Mouse (Mus musculus) liver, embryonic 11.5 days (tissue): Measurements from ENCODE around the gene Rln1. TPM values are rescaled to one million over a fixed set of nuclear protein-coding genes. Genes with fewer than 3 reads are reported as not detected.

Source experiments
- ATAC-seq: fragments of 200-750 bp; cut with Nextera tagmentation; replicated peaks from 2 replicates; pipeline ENCODE4 v1.8.0; 2017; ENCODE audit warnings: moderate number of reproducible peaks, mild to moderate bottlenecking, moderate TSS enrichment, moderate library complexity; ENCODE audit not compliant: low FRiP score
- DNase-seq: peaks from one replicate; pipeline ENCODE4 v3.0.0-alpha.2; 2017; ENCODE audit warnings: low spot score
- H3K27ac ChIP-seq: fragments of 300-500 bp; sonication (generic); 2 replicates; pipeline ENCODE4 v1.5.1; 2014; ENCODE audit warnings: mild to moderate bottlenecking, low read depth, low read length, control low read depth
- H3K27me3 ChIP-seq: fragments of 300-500 bp; sonication (generic); replicated peaks from 2 replicates; pipeline ENCODE4 v1.6.1; 2014; ENCODE audit warnings: low read length, mixed read lengths; ENCODE audit not compliant: control insufficient read depth, insufficient read depth
- H3K36me3 ChIP-seq: fragments of 300-500 bp; sonication (generic); 2 replicates; pipeline ENCODE4 v1.6.1; 2014; ENCODE audit warnings: mild to moderate bottlenecking, low read length, moderate library complexity, mixed read lengths; ENCODE audit not compliant: control insufficient read depth, insufficient read depth
- H3K4me1 ChIP-seq: fragments of 300-500 bp; sonication (generic); replicated peaks from 2 replicates; pipeline ENCODE4 v1.6.1; 2014; ENCODE audit warnings: low read length, mixed read lengths; ENCODE audit not compliant: control insufficient read depth, insufficient read depth
- H3K4me2 ChIP-seq: fragments of 300-500 bp; sonication (generic); 2 replicates; pipeline ENCODE4 v1.6.1; 2014; ENCODE audit warnings: mild to moderate bottlenecking, control low read depth, moderate library complexity
- H3K4me3 ChIP-seq: fragments of 300-500 bp; sonication (generic); 2 replicates; pipeline ENCODE4 v1.5.1; 2014; ENCODE audit warnings: low read depth, low read length, control low read depth
- H3K9ac ChIP-seq: fragments of 300-500 bp; sonication (generic); 2 replicates; pipeline ENCODE4 v1.6.1; 2014; ENCODE audit warnings: low read depth, low read length, control low read depth
- H3K9me3 ChIP-seq: fragments of 300-500 bp; sonication (generic); 2 replicates; pipeline ENCODE4 v1.6.1; 2016; ENCODE audit warnings: low read length, inconsistent platforms, mixed read lengths; ENCODE audit not compliant: control insufficient read depth
- WGBS: fragments of 180-500 bp; shearing (Covaris S2); extraction: QIAGEN DNeasy Blood & Tissue Kit; methylation state at CpG from one replicate; pipeline ENCODE4 v1.1.7; 2014; 5-methylcytosine and 5-hydroxymethylcytosine counted together
- polyA plus RNA-seq: library from polyadenylated mRNA; unstranded; fragments of >200 nt; fragmentation: Nextera tagmentation; extraction: Ambion mirVana; gene quantifications from 2 replicates; pipeline ENCODE4 v1.2.1, GENCODE M21; 2014

The Rln1 gene
- polyA plus RNA-seq, 1 experiment from 2014 or later = not detected

DNA sequence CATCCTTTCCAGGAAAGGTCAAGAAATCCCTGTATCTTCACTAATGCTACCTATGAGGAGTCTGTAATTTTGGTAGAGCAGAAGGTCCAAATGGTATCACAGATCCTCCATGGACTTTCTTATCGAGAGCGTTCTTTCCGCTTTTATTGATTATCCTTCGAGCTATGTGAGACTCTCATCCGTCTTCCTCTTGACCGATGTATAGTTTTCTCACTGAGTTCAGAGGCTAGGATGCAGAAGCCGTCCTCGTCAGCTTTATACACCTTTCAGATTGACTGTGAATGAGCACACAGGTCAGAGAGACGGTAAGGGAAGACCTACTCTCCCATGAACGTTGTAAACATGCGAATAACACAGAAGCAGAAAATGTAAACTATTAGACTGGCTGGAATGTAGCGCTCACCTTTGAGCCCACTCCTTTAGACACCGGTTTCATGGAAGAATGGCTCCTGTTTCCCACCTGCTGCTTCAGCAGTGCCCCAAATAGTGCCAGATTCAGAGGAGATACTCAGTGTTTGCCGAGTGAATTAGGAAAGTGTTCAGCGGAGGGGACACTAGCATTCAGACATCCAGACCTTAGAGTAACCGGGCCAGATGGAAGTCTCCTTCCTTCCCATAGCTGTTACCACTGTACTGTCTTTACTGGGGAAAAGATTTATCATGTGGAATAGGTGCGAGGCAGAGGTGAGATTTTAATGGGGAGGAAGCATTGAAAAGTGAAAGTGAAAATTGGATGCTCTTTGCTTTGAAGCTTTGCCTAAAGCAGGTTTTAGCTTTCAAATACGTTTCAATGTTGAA is 37.0 kb upstream of the Rln1 start:
- WGBS = 74% methylated on average over 18 of the region's 18 CpGs
- ATAC-seq (no peak), DNase-seq (no peak)
- no peak overlapping the region for H3K4me3 ChIP-seq
- H3K4me1 ChIP-seq = peaks cover 11% of the 10 kb centered on the region
- peak overlapping the region; percentile 43 for H3K4me2 ChIP-seq
- no peaks in the 10 kb centered on the region for H3K27me3 ChIP-seq
- H3K9ac ChIP-seq = no peak overlapping the region
- H3K9me3 ChIP-seq = no peaks in the 10 kb centered on the region
- H3K36me3 ChIP-seq = no peaks in the 10 kb centered on the region
- no peak overlapping the region for H3K27ac ChIP-seq

DNA sequence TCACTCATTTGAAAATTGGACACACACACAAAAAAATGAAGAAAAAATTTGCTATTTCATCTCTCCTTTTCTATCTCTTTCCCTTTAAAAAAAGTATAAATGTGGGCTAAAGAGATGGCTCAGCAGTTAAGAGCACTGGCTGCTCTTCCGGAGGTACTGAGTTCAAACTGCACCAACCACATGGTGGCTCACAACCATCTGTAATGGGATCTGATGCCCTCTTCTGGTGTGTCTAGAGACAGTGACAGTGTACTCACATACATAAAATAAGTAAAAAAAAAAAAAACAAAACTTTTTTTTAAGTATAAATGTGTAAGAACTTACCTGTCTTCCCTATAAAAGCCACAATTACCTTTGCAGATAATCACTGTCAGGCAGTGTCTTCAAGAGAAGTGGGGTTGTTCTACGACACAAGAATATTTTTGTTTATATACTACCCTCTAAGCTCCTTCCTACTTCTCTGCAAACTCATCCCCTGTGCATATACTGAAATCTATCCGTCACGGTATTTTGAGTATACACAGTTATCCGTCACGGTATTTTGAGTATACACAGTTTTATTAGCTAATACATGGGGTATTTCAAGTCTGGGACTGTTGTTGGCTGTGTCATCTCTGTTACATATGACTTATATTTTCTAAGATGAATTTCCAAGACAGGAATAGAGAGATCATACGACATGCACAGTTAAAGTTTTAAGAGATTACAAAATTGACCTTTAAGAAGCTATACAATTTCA is 36.2 kb upstream of the Rln1 start:
- WGBS = 82% methylated on average over 7 of the region's 7 CpGs
- no peak for ATAC-seq

DNA sequence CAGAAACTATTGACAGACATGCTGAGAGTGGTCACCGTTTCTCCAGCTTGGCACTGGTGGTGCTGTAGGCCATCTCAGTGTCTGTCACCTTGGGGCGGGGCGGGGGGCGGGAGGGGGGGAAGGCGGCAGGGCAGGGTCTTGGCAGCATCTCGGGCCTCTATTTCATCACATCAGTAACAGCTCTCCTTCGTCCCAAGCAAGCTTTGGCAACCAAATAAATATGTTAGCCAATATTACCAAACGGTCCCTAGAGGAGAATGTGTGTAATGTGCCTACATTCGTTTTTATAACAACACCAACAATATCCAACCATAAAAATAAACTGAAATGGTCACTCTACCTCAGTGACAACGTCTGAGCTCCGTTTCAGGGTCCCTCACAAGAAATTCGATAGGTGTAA is 35.6 kb upstream of the Rln1 start:
- DNase-seq (no peak), ATAC-seq (no peak)
- no peaks in the 10 kb centered on the region for H3K27me3 ChIP-seq
- H3K4me1 ChIP-seq = peaks cover 11% of the 10 kb centered on the region
- WGBS = 66% methylated on average over 12 of the region's 12 CpGs
- no peak overlapping the region for H3K4me3 ChIP-seq
- no peak overlapping the region for H3K4me2 ChIP-seq
- H3K9ac ChIP-seq = no peak overlapping the region
- no peaks in the 10 kb centered on the region for H3K9me3 ChIP-seq
- no peaks in the 10 kb centered on the region for H3K36me3 ChIP-seq
- no peak overlapping the region for H3K27ac ChIP-seq

More for the DNA sequence above, 36.2 kb upstream of the Rln1 start:
- H3K9me3 ChIP-seq = no peaks in the 10 kb centered on the region
- H3K27ac ChIP-seq = no peak overlapping the region
- no peak overlapping the region for H3K4me3 ChIP-seq
- H3K4me2 ChIP-seq = no peak overlapping the region
- no peaks in the 10 kb centered on the region for H3K27me3 ChIP-seq
- no peaks in the 10 kb centered on the region for H3K36me3 ChIP-seq
- no peak overlapping the region for H3K9ac ChIP-seq
- DNase-seq = no peak
- H3K4me1 ChIP-seq = peaks cover 11% of the 10 kb centered on the region

DNA sequence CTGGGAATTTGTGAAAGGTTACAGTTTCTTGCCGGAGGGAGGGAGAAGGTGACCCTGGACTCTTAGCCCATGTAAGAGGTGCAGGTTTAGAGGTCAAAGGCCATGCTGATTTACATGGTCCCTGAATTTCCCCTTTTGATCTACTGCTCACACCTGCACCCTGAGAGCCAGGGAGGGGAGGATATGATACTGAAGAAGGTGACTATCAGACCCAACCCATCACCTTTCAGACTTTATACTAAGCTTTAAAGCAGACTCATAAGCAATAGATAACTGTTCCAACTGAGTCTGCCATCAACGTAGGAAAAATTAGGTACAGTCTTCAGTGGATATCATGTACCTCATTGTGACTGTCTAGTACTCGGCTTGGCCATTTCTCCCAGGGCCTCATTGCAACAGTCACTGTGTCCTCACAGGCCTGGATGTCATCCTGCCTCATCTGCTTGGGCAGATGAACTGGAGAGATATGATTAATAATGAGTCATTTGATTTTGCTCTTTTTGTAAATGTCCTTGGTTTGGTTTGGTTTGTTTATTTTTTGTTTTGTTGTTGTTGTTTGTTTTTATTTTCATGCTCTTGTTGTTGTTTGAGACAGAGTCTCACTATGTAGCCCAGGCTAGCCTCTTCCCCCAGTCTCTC is 34.3 kb upstream of the Rln1 start:
- peaks cover 11% of the 10 kb centered on the region for H3K4me1 ChIP-seq
- no peak for DNase-seq
- no peak overlapping the region for H3K9ac ChIP-seq
- H3K27ac ChIP-seq = no peak overlapping the region
- H3K4me3 ChIP-seq = no peak overlapping the region
- ATAC-seq = no peak
- no peaks in the 10 kb centered on the region for H3K27me3 ChIP-seq
- H3K36me3 ChIP-seq = no peaks in the 10 kb centered on the region
- WGBS = 55% methylated on average over 3 of the region's 3 CpGs
- no peaks in the 10 kb centered on the region for H3K9me3 ChIP-seq
- no peak overlapping the region for H3K4me2 ChIP-seq

DNA sequence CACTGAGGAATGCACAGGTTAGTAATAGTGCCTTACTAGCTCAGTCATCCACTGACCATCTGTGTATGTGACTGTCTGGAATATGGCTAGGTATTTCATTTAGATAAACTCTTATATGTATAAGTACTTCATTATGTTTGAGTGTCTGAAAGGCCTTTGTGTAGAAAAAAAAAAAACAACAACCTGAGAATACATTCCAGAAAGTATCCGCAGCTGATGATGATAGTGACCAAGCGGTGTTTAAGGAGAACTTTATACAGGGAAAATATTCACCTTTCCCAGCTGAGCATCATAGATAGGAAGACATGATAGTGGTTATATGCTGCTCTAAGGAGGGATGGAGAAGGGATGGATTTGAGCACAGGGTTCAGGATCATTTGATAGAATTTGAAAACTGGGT is 33.6 kb upstream of the Rln1 start:
- ATAC-seq = no peak
- Histone ChIP-seq H3K27ac (no peak overlapping the region), H3K27me3 (no peaks in the 10 kb centered on the region), H3K36me3 (no peaks in the 10 kb centered on the region), H3K4me3 (no peak overlapping the region), H3K9ac (no peak overlapping the region), H3K9me3 (no peaks in the 10 kb centered on the region), H3K4me2 (no peak overlapping the region; the same call in 1 of the 2 replicates), H3K4me1 (peaks cover 11% of the 10 kb centered on the region)
- DNase-seq = no peak
- 83% methylated on average over 2 of the region's 2 CpGs for WGBS

DNA sequence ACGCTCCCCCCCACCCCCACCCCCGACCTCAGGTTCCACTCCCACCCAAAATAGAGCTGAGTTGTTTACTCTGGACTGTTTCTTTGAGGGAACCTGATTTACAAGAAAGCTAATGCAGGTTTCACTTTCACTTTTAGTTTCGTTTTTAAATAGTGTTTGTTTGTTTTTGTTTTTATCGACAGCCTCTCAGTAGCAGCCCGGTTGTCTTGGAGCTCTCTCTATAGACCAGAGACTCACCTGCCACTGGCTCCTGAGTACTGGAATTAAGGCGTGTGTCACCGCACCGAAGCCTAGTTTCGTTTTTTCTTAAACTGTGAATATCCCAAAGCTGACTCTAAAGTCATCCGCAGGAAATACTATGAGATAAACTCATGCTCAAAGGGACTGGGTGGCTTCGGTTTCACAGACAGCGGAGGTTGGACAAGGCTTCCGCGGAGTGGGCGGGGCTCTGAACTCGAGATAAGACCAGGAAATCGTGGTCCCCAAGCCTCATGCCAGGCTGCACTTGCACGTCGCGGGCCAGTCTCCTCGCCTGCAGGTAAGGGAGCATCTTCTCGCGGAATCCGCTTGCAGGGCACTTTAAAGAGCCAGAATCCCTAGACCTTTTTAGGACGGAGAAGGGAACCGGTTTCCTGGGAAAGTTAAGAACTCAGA is 32.6 kb upstream of the Rln1 start, which contains the start of the genes Plgrkt and Cd274:
Gene Plgrkt, minus strand, starts transcription at position 422 of the 654 bp plus-strand sequence.
Gene Cd274, plus strand, starts transcription at position 487 of the 654 bp plus-strand sequence.
- ATAC-seq = peak; percentile 93
- Histone ChIP-seq H3K36me3 (no peaks in the 10 kb centered on the region), H3K27ac (peak within 1 kb of the TSS; percentile 46; the same call in 1 of the 2 replicates), H3K4me2 (peak within 1 kb of the TSS; percentile 68), H3K4me3 (peak within 1 kb of the TSS; percentile 66), H3K9ac (peak within 1 kb of the TSS; percentile 66), H3K4me1 (peaks cover 13% of the 10 kb centered on the region), H3K9me3 (no peaks in the 10 kb centered on the region), H3K27me3 (no peaks in the 10 kb centered on the region)
- WGBS = 3% methylated on average over 26 of the region's 26 CpGs
- peak; percentile 82 for DNase-seq

DNA sequence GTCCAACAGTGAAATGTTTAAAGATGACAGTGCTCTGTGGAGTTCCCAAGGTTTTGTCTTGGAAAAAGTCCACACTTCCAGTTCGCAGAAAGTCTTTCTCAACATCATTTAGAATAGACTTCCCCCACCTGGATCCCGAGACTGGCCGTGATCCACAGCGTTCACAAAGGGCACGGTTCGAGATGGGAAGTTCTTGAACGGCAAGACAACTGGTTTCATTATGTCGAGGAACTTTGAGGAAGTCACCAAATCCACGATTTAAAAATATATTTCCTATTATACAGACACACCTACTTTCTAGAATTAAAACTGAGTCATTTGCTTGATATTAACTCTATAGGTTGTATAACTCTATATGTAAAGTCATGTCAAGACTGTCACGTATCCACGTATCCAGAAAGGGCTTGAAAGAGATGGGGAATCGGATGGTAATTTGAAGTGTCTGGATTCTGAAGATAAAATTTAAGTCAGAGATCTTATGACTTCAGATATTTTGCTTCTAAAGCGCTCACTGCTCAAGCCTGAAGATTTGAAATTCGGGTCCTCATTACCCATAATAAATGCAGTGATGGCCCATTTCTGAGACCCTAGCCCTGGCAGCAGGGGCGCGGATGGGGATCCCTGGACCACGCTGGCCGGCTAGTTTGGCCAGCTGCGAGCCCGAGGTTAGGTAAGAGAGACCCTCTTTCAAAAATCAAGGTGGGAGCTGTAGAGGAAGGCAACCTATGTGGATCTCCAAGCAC is 31.9 kb upstream of the Rln1 start:
- Histone ChIP-seq H3K4me1 (peaks cover 12% of the 10 kb centered on the region), H3K27ac (peak overlapping the region; percentile 46; the same call in 1 of the 2 replicates), H3K36me3 (no peaks in the 10 kb centered on the region), H3K4me2 (peak overlapping the region; percentile 68), H3K27me3 (no peaks in the 10 kb centered on the region), H3K9me3 (no peaks in the 10 kb centered on the region), H3K9ac (peak overlapping the region; percentile 66), H3K4me3 (peak overlapping the region; percentile 66)
- DNase-seq (no peak), ATAC-seq (no peak)
- WGBS = 29% methylated on average over 20 of the region's 20 CpGs

DNA sequence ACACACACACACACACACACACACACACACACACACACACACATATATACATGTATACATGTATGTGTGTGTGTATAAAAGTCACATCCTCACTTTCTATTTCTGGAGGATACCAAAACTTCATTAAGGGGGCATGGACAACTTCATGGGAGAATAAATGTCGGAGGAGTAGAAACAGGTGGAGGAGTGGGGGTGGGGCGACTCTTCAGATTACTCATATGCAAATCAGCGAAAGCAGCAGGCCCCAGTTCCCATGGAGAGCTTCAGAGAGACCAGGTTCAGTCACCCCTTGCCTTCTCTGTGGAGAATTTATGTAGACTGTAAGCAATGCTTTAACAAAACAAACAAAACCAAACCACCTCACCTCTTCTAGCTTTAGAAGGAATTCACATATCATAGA is 30.6 kb upstream of the Rln1 start:
- Histone ChIP-seq H3K4me2 (no peak overlapping the region), H3K27ac (no peak overlapping the region), H3K27me3 (no peaks in the 10 kb centered on the region), H3K9ac (no peak overlapping the region), H3K4me3 (no peak overlapping the region), H3K9me3 (no peaks in the 10 kb centered on the region), H3K36me3 (no peaks in the 10 kb centered on the region), H3K4me1 (peaks cover 22% of the 10 kb centered on the region)
- no peak for DNase-seq
- no peak for ATAC-seq
- WGBS = 42% methylated on average over 3 of the region's 3 CpGs
